Mouse (Mus musculus) hindbrain, embryonic 14.5 days (tissue): ENCODE results near the gene Gsta3. TPM values are rescaled to one million over a fixed set of nuclear protein-coding genes. Genes with fewer than 3 reads are reported as not detected.

Experiments
- ATAC-seq: fragments of 200-750 bp; cut with Nextera tagmentation; 2 replicates; pipeline ENCODE4 v1.8.0; 2017; ENCODE audit warnings: moderate number of reproducible peaks, mild to moderate bottlenecking, moderate TSS enrichment, moderate library complexity; ENCODE audit not compliant: low FRiP score
- DNase-seq: peaks from one replicate; pipeline ENCODE4 v3.0.0-alpha.2; 2015; ENCODE audit warnings: low spot score
- H3K27ac ChIP-seq: fragments of 300-500 bp; sonication (generic); 2 replicates; pipeline ENCODE4 v1.5.1; 2014; ENCODE audit warnings: mild to moderate bottlenecking, moderate library complexity
- H3K27me3 ChIP-seq: fragments of 300-500 bp; sonication (generic); 2 replicates; pipeline ENCODE4 v1.6.1; 2014; ENCODE audit warnings: mild to moderate bottlenecking, low read length, mixed read lengths; ENCODE audit not compliant: control insufficient read depth, insufficient read depth
- H3K36me3 ChIP-seq: fragments of 300-500 bp; sonication (generic); replicated peaks from 2 replicates; pipeline ENCODE4 v1.6.1; 2014; ENCODE audit not compliant: control insufficient read depth, insufficient read depth
- H3K4me1 ChIP-seq: fragments of 300-500 bp; sonication (generic); replicated peaks from 2 replicates; pipeline ENCODE4 v1.6.1; 2014; ENCODE audit warnings: antibody characterized with exemption, low read length, mixed read lengths; ENCODE audit not compliant: control insufficient read depth, insufficient read depth
- H3K4me2 ChIP-seq: fragments of 300-500 bp; sonication (generic); replicated peaks from 2 replicates; pipeline ENCODE4 v1.6.1; 2014; ENCODE audit warnings: mild to moderate bottlenecking, moderate library complexity
- H3K4me3 ChIP-seq: fragments of 300-500 bp; sonication (generic); replicated peaks from 2 replicates; pipeline ENCODE4 v1.5.1; 2014; ENCODE audit warnings: mild to moderate bottlenecking, low read length
- H3K9ac ChIP-seq: fragments of 300-500 bp; sonication (generic); 2 replicates; pipeline ENCODE4 v1.6.1; 2014
- H3K9me3 ChIP-seq: fragments of 300-500 bp; sonication (generic); 2 replicates; pipeline ENCODE4 v1.6.1; 2016; ENCODE audit warnings: low read length; ENCODE audit not compliant: control insufficient read depth
- WGBS: fragments of 180-500 bp; shearing (Covaris S2); extraction: QIAGEN DNeasy Blood & Tissue Kit; methylation state at CpG from one replicate; pipeline ENCODE4 v1.1.7; 2014; 5-methylcytosine and 5-hydroxymethylcytosine counted together
- polyA plus RNA-seq: library from polyadenylated mRNA; unstranded; fragments of >200 nt; fragmentation: Nextera tagmentation; extraction: Ambion mirVana; gene quantifications from 2 replicates; pipeline ENCODE4 v1.2.1, GENCODE M21; 2014

Gene Gsta3
- polyA plus RNA-seq, 1 experiment from 2014 or later = 0.51 TPM

DNA sequence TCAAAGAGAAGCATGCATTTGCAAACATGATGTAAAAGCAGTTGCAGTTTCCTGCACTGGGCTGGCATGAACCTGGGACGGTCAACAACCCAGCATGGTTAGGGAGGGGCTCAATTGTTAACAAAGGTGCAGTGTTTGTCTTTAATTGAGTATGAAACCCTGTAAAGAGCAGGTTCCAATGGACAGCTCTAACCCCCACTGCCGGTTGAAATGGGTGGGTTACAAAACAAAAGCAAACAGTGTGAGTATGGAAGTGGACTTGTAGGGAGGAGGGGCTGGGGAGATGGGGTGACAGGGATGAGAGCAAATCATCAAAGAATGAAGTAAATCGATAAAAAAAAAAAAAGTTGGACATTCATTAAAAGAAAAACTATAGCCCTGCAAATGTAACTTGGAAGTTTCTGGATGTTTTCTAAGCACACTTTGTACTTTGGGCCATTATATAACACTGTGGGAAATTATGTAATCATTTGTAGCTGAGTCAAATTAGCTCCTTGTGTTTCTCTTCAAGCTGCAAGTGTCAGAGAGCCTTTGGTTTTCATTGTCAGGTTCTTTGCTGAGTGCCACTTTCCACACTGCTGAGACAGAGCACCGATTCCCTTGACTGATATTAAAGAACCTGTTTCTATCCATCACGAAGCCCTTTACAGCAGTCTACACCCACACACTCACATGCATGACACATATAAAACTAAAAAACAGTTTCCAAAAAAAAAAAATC lies 8.5 kb upstream of the Gsta3 start:
- Histone ChIP-seq H3K9ac (no peak overlapping the region), H3K4me3 (no peak overlapping the region), H3K36me3 (0 out of 2 replicates have a peak, but pooled peaks cover 9% of the 10 kb centered on the region), H3K27me3 (no peaks in the 10 kb centered on the region), H3K9me3 (no peaks in the 10 kb centered on the region), H3K4me1 (no peaks in the 10 kb centered on the region), H3K27ac (no peak overlapping the region), H3K4me2 (no peak overlapping the region)
- WGBS = 52% methylated on average over 5 of the region's 5 CpGs
- DNase-seq (no peak), ATAC-seq (no peak)

DNA sequence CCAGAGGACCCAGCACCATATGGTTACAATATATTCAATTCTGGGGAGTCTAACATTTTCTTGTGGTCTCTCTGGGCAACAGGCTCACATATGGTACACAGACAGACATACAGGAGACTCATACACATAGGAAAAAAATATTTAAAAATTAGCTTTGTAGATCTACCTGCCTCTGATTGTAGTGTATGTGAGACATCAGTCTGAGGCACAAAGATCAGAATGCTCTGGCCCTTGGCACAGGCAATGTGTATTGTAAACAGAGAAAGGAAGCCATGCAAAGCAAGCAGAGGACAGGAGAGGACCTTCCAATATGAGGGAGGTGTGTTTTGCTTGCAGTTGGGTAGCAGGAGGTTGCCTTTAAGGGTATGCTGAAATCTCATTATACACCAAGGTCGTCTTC lies 7.9 kb upstream of the Gsta3 start:
- Histone ChIP-seq H3K4me3 (no peak overlapping the region), H3K4me1 (no peaks in the 10 kb centered on the region), H3K36me3 (0 out of 2 replicates have a peak, but pooled peaks cover 3% of the 10 kb centered on the region), H3K9ac (no peak overlapping the region), H3K9me3 (no peaks in the 10 kb centered on the region), H3K27me3 (no peaks in the 10 kb centered on the region), H3K27ac (no peak overlapping the region), H3K4me2 (no peak overlapping the region)
- DNase-seq (no peak), ATAC-seq (no peak)
- WGBS = 88% methylated on average over 1 of the region's 1 CpGs

DNA sequence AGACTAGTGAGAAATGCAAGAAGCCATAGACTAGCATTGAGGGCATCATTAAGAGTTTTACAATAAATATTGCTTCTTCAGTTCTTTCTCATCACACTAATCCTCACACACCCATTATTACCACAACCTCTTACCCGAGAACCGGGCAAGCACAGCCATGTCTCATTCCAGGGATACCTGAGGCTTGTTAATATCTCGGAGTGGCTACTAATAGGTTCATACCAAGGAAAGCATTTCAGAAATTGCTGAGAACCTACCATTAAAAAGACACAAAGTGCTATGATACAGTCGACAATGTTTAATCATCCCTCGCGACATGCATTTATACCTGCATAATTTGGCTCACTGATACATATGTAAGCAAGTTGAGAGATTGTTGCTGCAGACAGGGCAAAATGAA lies 5.0 kb upstream of the Gsta3 start:
- 95% methylated on average over 6 of the region's 6 CpGs for WGBS
- DNase-seq = no peak

GRCm38 (mm10) chr1:21241096-21241495 lies 707 bp downstream of the Gsta3 start:
- ATAC-seq = no peak
- H3K27ac ChIP-seq = no peak overlapping the region
- H3K4me1 ChIP-seq = no peaks in the 10 kb centered on the region
- 88% methylated on average over 1 of the region's 1 CpGs for WGBS
- no peaks in the 10 kb centered on the region for H3K9me3 ChIP-seq
- H3K4me2 ChIP-seq = no peak overlapping the region
- H3K27me3 ChIP-seq = no peaks in the 10 kb centered on the region
- no peak overlapping the region for H3K9ac ChIP-seq
- no peak for DNase-seq
- H3K36me3 ChIP-seq = no peaks in the 10 kb centered on the region
- H3K4me3 ChIP-seq = no peak overlapping the region

More for the DNA sequence above, 5.0 kb upstream of the Gsta3 start:
- Histone ChIP-seq H3K4me3 (no peak overlapping the region), H3K4me1 (no peaks in the 10 kb centered on the region), H3K4me2 (no peak overlapping the region), H3K9ac (no peak overlapping the region), H3K36me3 (no peaks in the 10 kb centered on the region), H3K27ac (no peak overlapping the region), H3K27me3 (no peaks in the 10 kb centered on the region), H3K9me3 (no peaks in the 10 kb centered on the region)
- ATAC-seq = no peak

GRCm38 (mm10) chr1:21244290-21244960 lies 4.0 kb downstream of the Gsta3 start:
- Histone ChIP-seq H3K4me1 (no peaks in the 10 kb centered on the region), H3K36me3 (no peaks in the 10 kb centered on the region), H3K27ac (no peak overlapping the region), H3K27me3 (no peaks in the 10 kb centered on the region), H3K4me3 (no peak overlapping the region), H3K4me2 (no peak overlapping the region), H3K9me3 (no peaks in the 10 kb centered on the region), H3K9ac (no peak overlapping the region)
- 75% methylated on average over 4 of the region's 4 CpGs for WGBS
- no peak for DNase-seq
- no peak for ATAC-seq

- H3K36me3 ChIP-seq = no peaks in the 10 kb centered on the region
- DNase-seq = no peak
- H3K4me1 ChIP-seq = no peaks in the 10 kb centered on the region
- no peak overlapping the region for H3K4me2 ChIP-seq
- no peaks in the 10 kb centered on the region for H3K9me3 ChIP-seq
- H3K27ac ChIP-seq = no peak overlapping the region
- H3K27me3 ChIP-seq = no peaks in the 10 kb centered on the region
- no peak overlapping the region for H3K9ac ChIP-seq
- no peak for ATAC-seq
- H3K4me3 ChIP-seq = no peak overlapping the region
- 89% methylated on average over 3 of the region's 3 CpGs for WGBS
Observed at GRCm38 (mm10) chr1:21246136-21246535, 5.7 kb downstream of the Gsta3 start.

DNA sequence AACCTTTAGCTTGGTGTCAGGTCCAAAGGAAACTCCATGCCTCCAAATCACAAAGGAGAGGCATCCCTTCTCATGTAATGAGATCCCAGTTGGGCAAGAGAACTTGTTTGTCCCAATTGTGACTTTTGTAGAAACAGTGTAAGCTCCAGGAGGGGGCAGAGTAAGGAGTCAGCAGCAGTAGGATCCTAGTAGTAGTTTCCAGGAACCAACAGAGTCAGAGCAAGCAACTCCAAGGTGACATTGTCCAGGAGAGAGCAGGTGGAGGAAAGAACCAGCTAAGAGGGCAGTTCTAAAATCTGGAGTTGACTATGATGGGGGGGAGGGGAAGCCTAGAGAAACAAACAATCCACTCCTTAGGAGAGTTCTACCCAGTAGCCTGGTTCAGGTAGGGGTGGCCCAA lies 7.5 kb downstream of the Gsta3 start:
- ATAC-seq = no peak
- Histone ChIP-seq H3K4me2 (no peak overlapping the region), H3K4me1 (no peaks in the 10 kb centered on the region), H3K27ac (no peak overlapping the region), H3K36me3 (no peaks in the 10 kb centered on the region), H3K9ac (no peak overlapping the region), H3K27me3 (no peaks in the 10 kb centered on the region), H3K9me3 (no peaks in the 10 kb centered on the region), H3K4me3 (no peak overlapping the region)
- no peak for DNase-seq

- Histone ChIP-seq H3K27me3 (no peaks in the 10 kb centered on the region), H3K4me1 (no peaks in the 10 kb centered on the region), H3K4me3 (no peak overlapping the region), H3K9me3 (no peaks in the 10 kb centered on the region), H3K4me2 (no peak overlapping the region), H3K9ac (no peak overlapping the region), H3K36me3 (no peaks in the 10 kb centered on the region), H3K27ac (no peak overlapping the region)
- WGBS = 89% methylated on average over 9 of the region's 9 CpGs
- ATAC-seq (no peak), DNase-seq (no peak)
Observed at GRCm38 (mm10) chr1:21248560-21249390, 8.4 kb downstream of the Gsta3 start.

- H3K9me3 ChIP-seq = no peaks in the 10 kb centered on the region
- no peaks in the 10 kb centered on the region for H3K36me3 ChIP-seq
- DNase-seq (no peak), ATAC-seq (no peak)
- 22% methylated on average over 6 of the region's 6 CpGs for WGBS
- H3K9ac ChIP-seq = no peak overlapping the region
- H3K4me2 ChIP-seq = no peak overlapping the region
- H3K27ac ChIP-seq = no peak overlapping the region
- H3K4me1 ChIP-seq = no peaks in the 10 kb centered on the region
- H3K27me3 ChIP-seq = no peaks in the 10 kb centered on the region
- no peak overlapping the region for H3K4me3 ChIP-seq
Observed at GRCm38 (mm10) chr1:21251661-21252060, 11.3 kb downstream of the Gsta3 start.
